Mouse (Mus musculus): Measurements from ENCODE around the gene Utp6. TPM values are rescaled to one million over a fixed set of nuclear protein-coding genes. Genes with fewer than 3 reads are reported as not detected.

Utp6 gene
- polyA plus RNA-seq (2012; rRNA removed) (20.1 and 29.9 TPM in 2 replicates), polyA plus RNA-seq (2014; fragmentation: Nextera tagmentation; extraction: Ambion mirVana) (54.8 and 60.4 TPM in 2 replicates)

DNA sequence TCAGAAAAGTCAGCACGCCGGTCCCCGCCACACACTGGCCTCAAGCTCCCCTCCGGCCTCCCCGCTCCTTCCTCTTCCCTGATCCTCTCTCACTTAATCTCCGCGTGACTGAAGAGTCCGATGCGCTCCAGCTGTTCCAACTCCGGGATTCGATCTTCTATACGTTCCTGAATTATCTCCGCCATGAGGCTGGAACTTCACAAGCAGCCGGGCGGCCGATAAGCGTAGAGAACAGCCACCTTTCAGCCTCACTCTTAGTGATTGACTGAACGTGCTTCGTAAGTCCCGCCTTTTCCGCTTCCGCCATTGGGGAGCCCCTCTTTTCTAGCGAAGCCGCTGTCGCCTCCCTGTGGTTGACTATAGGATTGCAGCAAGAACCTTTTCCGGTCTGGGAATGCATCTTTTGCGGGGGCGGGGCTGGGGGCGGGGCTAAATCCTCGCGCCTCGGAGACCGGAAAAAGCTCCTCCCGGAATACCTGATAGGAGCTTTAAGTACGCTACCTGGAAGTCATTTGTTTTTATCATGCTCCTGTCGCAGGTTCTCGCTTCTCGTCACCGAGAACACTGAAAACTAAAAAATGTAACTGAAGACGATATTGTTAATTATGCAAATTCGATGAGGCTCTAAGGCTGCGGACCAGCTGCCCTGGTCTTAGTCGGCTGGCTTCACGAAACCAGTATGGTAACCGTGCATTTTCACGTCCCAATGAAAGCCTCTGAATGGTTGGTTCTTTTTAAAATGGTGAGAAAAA lies at the start of gene Utp6:
Gene Utp6 (minus strand): TSS at position 266 of the 752 bp plus-strand sequence.
- Histone ChIP-seq H3K36me3 (ENCODE audit: control insufficient read depth, insufficient read depth, low read length) (peaks cover 22% of the 10 kb centered on the region), H3K4me3 (replicated peaks; ENCODE audit: low read length) (peak within 1 kb of the TSS; percentile 62), H3K27me3 (ENCODE audit: control insufficient read depth, insufficient read depth, low read length) (no peaks in the 10 kb centered on the region), H3K4me2 (replicated peaks; ENCODE audit: low read depth, low read length, severe bottlenecking) (peak within 1 kb of the TSS; percentile 71), H3K9ac (ENCODE audit: low read depth, low read length, severe bottlenecking) (peak within 1 kb of the TSS; percentile 70), H3K9me3 (ENCODE audit: control insufficient read depth, low read length) (no peaks in the 10 kb centered on the region), H3K4me1 (ENCODE audit: control insufficient read depth, insufficient read depth, low read length) (peaks cover 14% of the 10 kb centered on the region), H3K27ac (replicated peaks; ENCODE audit: low read depth, low read length) (peak within 1 kb of the TSS; percentile 56; the same call in 1 of the 2 replicates)
- DNase-seq (ENCODE audit: low spot score): peak; percentile 99
- WGBS: under 1% methylated on average over 46 of the region's 46 CpGs
- peak; percentile 94 for ATAC-seq (ENCODE audit: low FRiP score, low read depth)
- peak; percentile 40; the same call in 1 of the 2 replicates for TF ChIP-seq POLR2A (IDR thresholded peaks at IDR 0.05; ENCODE audit: borderline replicate concordance, extremely low read depth, insufficient read depth, insufficient read length)

GRCm38 (mm10) chr11:79994271-79994988 lies 32.2 kb upstream of the Utp6 start:
- Histone ChIP-seq H3K4me1 (ENCODE audit: control insufficient read depth, insufficient read depth, low read length) (peaks cover 3% of the 10 kb centered on the region; the same call in 1 of the 2 replicates), H3K27ac (replicated peaks; ENCODE audit: low read depth, low read length) (no peak overlapping the region), H3K9ac (ENCODE audit: low read depth, low read length, severe bottlenecking) (peak overlapping the region; percentile 91), H3K4me2 (replicated peaks; ENCODE audit: low read depth, low read length, severe bottlenecking) (peak overlapping the region; percentile 67), H3K9me3 (ENCODE audit: control insufficient read depth, low read length) (no peaks in the 10 kb centered on the region), H3K36me3 (ENCODE audit: control insufficient read depth, insufficient read depth, low read length) (peaks cover 26% of the 10 kb centered on the region), H3K4me3 (replicated peaks; ENCODE audit: low read length) (peak overlapping the region; percentile 96), H3K27me3 (ENCODE audit: control insufficient read depth, insufficient read depth, low read length) (no peaks in the 10 kb centered on the region)
- ATAC-seq (ENCODE audit: low FRiP score, low read depth) (no peak), DNase-seq (ENCODE audit: low spot score) (no peak)
- no peak for TF ChIP-seq POLR2A (IDR thresholded peaks at IDR 0.05; ENCODE audit: borderline replicate concordance, extremely low read depth, insufficient read depth, insufficient read length)
- WGBS: 5% methylated on average over 7 of the region's 7 CpGs

DNA sequence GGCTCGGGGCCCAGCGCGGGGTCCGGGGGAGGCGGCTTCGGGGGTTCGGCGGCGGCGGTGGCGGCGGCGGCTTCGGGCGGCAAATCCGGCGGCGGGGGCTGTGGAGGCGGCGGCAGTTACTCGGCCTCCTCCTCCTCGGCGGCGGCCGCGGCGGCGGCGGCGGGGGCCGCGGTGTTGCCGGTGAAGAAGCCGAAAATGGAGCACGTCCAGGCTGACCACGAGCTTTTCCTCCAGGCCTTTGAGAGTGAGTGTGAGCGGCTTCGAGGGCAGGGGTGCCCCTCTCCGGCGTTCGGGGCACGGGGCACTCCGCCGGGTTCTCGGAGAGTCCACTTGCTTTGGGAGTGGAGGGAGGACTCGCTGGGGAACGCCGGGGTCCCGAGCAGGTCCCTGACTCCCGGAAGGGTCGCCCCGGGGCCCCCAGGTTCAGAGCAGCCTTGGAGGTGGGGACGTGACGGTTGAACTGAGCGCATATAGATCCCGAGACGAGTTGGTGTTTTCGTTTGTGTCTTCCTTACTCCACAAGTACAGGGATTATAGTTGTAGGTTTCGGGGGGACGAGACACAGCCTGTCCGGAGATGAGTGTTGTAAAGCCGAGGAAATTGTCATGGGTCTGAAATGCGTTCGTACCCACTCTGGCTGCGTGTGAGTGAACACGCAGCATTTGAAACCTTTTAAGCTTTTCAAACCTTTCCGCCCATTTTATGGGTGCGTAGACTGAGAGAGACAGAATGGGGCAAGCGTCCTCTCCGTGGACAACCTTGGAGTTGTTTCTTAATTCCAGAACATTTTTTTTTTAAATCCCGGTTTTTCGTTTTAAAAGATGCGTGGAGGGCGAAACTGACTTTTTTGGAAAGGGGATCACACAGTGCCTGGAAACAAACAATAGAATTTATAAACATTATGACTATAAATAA lies 31.4 kb upstream of the Utp6 start:
- TF ChIP-seq POLR2A (IDR thresholded peaks at IDR 0.05; ENCODE audit: borderline replicate concordance, extremely low read depth, insufficient read depth, insufficient read length): no peak
- peak overlapping the region; percentile 96 for H3K4me3 ChIP-seq (replicated peaks; ENCODE audit: low read length)
- no peak; the same call in 1 of the 2 replicates for ATAC-seq (ENCODE audit: low FRiP score, low read depth)
- H3K27ac ChIP-seq (replicated peaks; ENCODE audit: low read depth, low read length): peak overlapping the region; percentile 97
- H3K4me1 ChIP-seq (ENCODE audit: control insufficient read depth, insufficient read depth, low read length): peaks cover 3% of the 10 kb centered on the region; the same call in 1 of the 2 replicates
- H3K9me3 ChIP-seq (ENCODE audit: control insufficient read depth, low read length): no peaks in the 10 kb centered on the region
- peak; percentile 22 for DNase-seq (ENCODE audit: low spot score)
- H3K4me2 ChIP-seq (replicated peaks; ENCODE audit: low read depth, low read length, severe bottlenecking): peak overlapping the region; percentile 67
- H3K27me3 ChIP-seq (ENCODE audit: control insufficient read depth, insufficient read depth, low read length): no peaks in the 10 kb centered on the region
- peaks cover 21% of the 10 kb centered on the region for H3K36me3 ChIP-seq (ENCODE audit: control insufficient read depth, insufficient read depth, low read length)
- H3K9ac ChIP-seq (ENCODE audit: low read depth, low read length, severe bottlenecking): peak overlapping the region; percentile 91
- under 1% methylated on average over 44 of the region's 74 CpGs for WGBS

GRCm38 (mm10) chr11:79992592-79993355 lies 30.6 kb upstream of the Utp6 start, which contains the start of gene Suz12:
Gene Suz12 (plus strand): TSS chr11:79993106.
- DNase-seq (ENCODE audit: low spot score) (peak; percentile 97), ATAC-seq (ENCODE audit: low FRiP score, low read depth) (peak; percentile 96)
- TF ChIP-seq POLR2A (IDR thresholded peaks at IDR 0.05; ENCODE audit: borderline replicate concordance, extremely low read depth, insufficient read depth, insufficient read length): peak; percentile 79; the same call in 1 of the 2 replicates
- under 1% methylated on average over 30 of the region's 74 CpGs for WGBS
- Histone ChIP-seq H3K4me2 (replicated peaks; ENCODE audit: low read depth, low read length, severe bottlenecking) (peak within 1 kb of the TSS; percentile 67), H3K4me1 (ENCODE audit: control insufficient read depth, insufficient read depth, low read length) (peaks cover 3% of the 10 kb centered on the region; the same call in 1 of the 2 replicates), H3K27me3 (ENCODE audit: control insufficient read depth, insufficient read depth, low read length) (no peaks in the 10 kb centered on the region), H3K9ac (ENCODE audit: low read depth, low read length, severe bottlenecking) (peak within 1 kb of the TSS; percentile 91), H3K9me3 (ENCODE audit: control insufficient read depth, low read length) (no peaks in the 10 kb centered on the region), H3K27ac (replicated peaks; ENCODE audit: low read depth, low read length) (peak within 1 kb of the TSS; percentile 97), H3K36me3 (ENCODE audit: control insufficient read depth, insufficient read depth, low read length) (peaks cover 14% of the 10 kb centered on the region), H3K4me3 (replicated peaks; ENCODE audit: low read length) (peak within 1 kb of the TSS; percentile 96)

Measured in limb, embryonic 14.5 days (tissue).